Mouse (Mus musculus): ENCODE measurements around the gene Zfp563. TPM values are rescaled to one million over a fixed set of nuclear protein-coding genes. Genes with fewer than 3 reads are reported as not detected.

Zfp563 gene
- total RNA-seq (2021) = 10 to 100 TPM; 15.4 to 19.9 TPM

DNA sequence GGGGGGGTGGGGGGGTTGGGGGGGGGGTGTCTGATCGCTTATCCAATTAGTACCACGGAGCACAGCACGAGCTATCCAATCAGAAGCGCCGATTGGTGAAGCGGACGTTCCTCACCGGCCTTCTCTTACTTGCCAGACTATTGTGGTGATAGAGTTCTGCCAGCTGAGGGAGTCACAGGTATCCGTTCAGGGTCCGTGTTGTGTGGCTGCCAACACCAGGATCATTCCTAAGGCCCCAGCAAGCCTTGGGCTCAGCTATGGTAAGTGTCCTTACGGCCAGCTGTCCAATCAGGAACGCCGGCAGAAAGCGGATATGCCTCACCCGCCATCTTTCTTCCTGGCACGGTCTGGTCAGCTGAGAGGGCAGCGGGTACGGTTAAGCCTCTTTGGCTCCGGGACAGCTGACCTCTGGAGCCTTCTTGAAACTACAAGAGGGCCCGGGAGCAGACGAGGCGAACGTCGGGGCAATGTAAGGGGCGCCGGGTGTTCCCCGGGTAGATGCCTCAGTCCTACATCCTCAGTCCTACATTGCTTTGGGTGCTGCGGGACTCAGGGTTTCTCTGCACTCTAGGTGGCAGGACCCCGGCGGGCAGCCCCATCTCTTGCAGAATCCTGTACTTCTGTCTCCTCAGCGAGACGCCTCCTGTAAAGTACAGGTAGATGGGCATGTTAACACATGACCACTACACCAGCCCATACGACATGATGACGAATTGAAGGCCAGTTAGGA, at the start of gene Zfp563:
TSS of gene Zfp563 (plus strand) at position 91 of the 730 bp plus-strand sequence.
- intact Hi-C loops (cut with DNase I) = no loop called here
- DNase-seq (ENCODE audit: low spot score in 2 of 2) = peak; percentile 93 to 96

- intact Hi-C loops (cut with DNase I) = no loop called here
- no peak for DNase-seq (ENCODE audit: low spot score in 2 of 2)
Measured at GRCm38 (mm10) chr17:33058791-33059190, 30.3 kb upstream of the Zfp563 start.

GRCm38 (mm10) chr17:33063001-33063400, 26.1 kb upstream of the Zfp563 start:
- intact Hi-C loops (cut with DNase I) = no loop called here
- no peak for DNase-seq (ENCODE audit: low spot score in 2 of 2)

- DNase-seq (ENCODE audit: low spot score in 2 of 2) = no peak
- intact Hi-C loops (cut with DNase I) = no loop called here
Measured at GRCm38 (mm10) chr17:33067958-33068357, 21.2 kb upstream of the Zfp563 start, which contains the start of gene 4921501E09Rik. Gene 4921501E09Rik, minus strand, starts transcription at chr17:33068058.

- intact Hi-C loops (cut with DNase I) = loop anchor here (5.0 kb wide), 1 partner anchor 99 kb away; the partner anchor contains the start of gene Zfp952
- DNase-seq (ENCODE audit: low spot score in 2 of 2) = no peak
Measured at GRCm38 (mm10) chr17:33091630-33092029, 2.5 kb downstream of the Zfp563 start.

GRCm38 (mm10) chr17:33092391-33093193, 3.5 kb downstream of the Zfp563 start:
- DNase-seq (ENCODE audit: low spot score in 2 of 2) = peak; percentile 85 to 87
- intact Hi-C loops (cut with DNase I) = loop anchor here (5.0 kb wide), 1 partner anchor 100 kb away; the partner anchor contains the start of gene Zfp952

DNA sequence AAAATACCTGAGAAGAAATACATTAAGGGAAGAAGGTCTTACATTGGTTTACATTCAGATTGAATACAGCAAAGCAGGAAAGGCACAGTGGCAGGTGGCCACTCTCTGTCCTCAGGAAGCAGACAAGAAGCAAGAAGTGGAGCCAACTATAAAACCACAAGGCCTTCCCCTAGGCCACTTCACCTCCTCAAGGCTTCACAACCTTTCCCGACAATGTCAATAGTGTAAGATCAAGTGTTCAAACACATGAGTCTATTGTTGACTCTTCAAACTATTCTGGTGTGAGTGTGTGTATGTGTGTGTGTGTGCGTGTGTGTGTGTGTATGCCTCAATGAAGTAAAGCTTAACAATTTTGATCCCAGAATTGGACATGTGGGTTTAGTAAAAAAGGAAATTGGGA, 8.3 kb downstream of the Zfp563 start:
- intact Hi-C loops (cut with DNase I) = no loop called here
- no peak for DNase-seq (ENCODE audit: low spot score in 2 of 2)

DNA sequence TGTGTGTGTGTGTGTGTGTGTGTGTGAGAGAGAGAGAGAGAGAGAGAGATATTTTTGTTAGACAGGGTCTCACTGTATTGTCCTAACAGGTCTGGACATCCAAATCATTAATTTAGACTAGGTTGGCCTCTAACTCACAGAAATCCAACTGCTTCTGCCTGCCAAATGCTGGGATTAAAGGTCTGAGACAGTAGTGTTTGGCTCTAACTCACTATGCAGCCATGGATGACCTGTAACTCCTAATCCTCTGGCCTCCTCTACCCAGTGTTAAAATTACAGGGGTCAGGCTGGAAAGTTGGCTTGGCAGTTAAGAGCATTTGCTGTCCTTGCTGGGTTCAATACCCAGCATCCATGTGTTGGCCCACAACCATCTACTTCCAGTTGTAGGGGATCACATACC, 35.4 kb downstream of the Zfp563 start:
- no peak for DNase-seq (ENCODE audit: low spot score in 2 of 2)
- intact Hi-C loops (cut with DNase I) = no loop called here

GRCm38 (mm10) chr17:33126257-33126656, 37.1 kb downstream of the Zfp563 start:
- DNase-seq (ENCODE audit: low spot score in 2 of 2) = no peak
- intact Hi-C loops (cut with DNase I) = no loop called here

DNA sequence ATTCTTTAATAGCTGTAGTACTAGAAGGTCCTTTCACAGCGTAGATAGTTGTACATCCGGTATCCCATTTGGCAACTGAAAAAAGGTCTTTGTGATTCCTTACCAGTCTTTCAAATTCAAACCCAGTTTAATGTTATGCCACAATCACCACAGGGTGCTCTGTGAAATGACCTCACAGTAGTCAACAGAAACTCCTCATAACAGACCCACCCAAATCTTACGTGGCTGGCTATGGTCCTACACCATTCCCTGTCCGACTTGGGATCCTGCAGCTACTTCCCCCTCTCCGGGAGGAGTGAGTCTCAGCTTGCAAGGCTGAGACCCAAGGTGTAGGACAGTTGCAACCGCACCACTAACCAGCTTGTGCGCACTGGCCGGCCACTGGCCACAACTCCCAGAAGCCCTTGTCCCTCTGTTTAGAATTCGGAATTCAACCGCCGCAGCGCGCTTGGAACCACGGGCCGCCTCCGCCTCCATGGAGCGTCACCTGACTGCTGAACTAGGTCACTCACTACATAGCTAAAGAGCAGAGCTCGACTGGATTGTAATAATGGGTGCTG, 50.2 kb downstream of the Zfp563 start, which contains the start of gene Morc2b:
TSS of gene Morc2b (minus strand) at position 423 of the 560 bp plus-strand sequence.
- DNase-seq (ENCODE audit: low spot score in 2 of 2) = no peak

More for the DNA sequence above, 50.2 kb downstream of the Zfp563 start, which contains the start of gene Morc2b:
- intact Hi-C loops (cut with DNase I) = no loop called here

Other genes starting within 250 kb of the Zfp563 start
- 1 to 10 TPM; 8.4 to 8.9 TPM for gene Zfp870, start 197.7 kb upstream of the Zfp563 start, total RNA-seq (2021)
- gene Cyp4f14, start 172.0 kb upstream of the Zfp563 start, total RNA-seq (2021) = 1 to 10 TPM; 5.5 to 5.6 TPM
- gene Cyp4f13, start 141.9 kb upstream of the Zfp563 start, total RNA-seq (2021) = 10 to 100 TPM; 17.2 to 21.7 TPM
- 1 to 10 TPM; 4.1 to 4.6 TPM for gene Zfp472, start 123.5 kb upstream of the Zfp563 start, total RNA-seq (2021)
- 10 to 100 TPM; 13.6 to 18.2 TPM for gene Zfp952, start 96.2 kb upstream of the Zfp563 start, total RNA-seq (2021)
- 10 to 100 TPM; 18.3 to 19.6 TPM for gene Zfp763, start 55.9 kb upstream of the Zfp563 start, total RNA-seq (2021)
- not detected for gene 4921501E09Rik, start 21.3 kb upstream of the Zfp563 start, total RNA-seq (2021)
- 1 to 10 TPM; 2.0 to 4.9 TPM for gene Morc2b, start 50.4 kb downstream of the Zfp563 start, total RNA-seq (2021)
- gene Olfr55, start 79.1 kb downstream of the Zfp563 start, total RNA-seq (2021) = not detected
- not detected for gene Olfr239, start 102.0 kb downstream of the Zfp563 start, total RNA-seq (2021)
- 1 to 10 TPM; 1.1 to 2.3 TPM for gene Olfr1564, start 132.4 kb downstream of the Zfp563 start, total RNA-seq (2021)
- gene Zfp955a, start 165.8 kb downstream of the Zfp563 start, total RNA-seq (2021) = 10 to 100 TPM; 13.0 to 13.5 TPM
- not detected for gene Olfr63, start 175.4 kb downstream of the Zfp563 start, total RNA-seq (2021)
- 10 to 100 TPM; 30.8 to 31.4 TPM for gene Zfp955b, start 200.2 kb downstream of the Zfp563 start, total RNA-seq (2021)